Mouse (Mus musculus): Measurements from ENCODE around the gene Il7r.
"Not testable (repeated sequence)": the region's sequence is repeated elsewhere in the genome, so short reads cannot be mapped to it uniquely, and the experiment has no call there.

Gene Il7r

GRCm38 (mm10) chr15:9530076-9530475 lies at the start of gene Il7r:
Gene Il7r (minus strand): TSS chr15:9530176.
- DNase-seq (ENCODE audit: low spot score): no peak

- no peak for DNase-seq (ENCODE audit: low spot score)
Measured at GRCm38 (mm10) chr15:9577303-9577702, 47.3 kb upstream of the Il7r start.

DNA sequence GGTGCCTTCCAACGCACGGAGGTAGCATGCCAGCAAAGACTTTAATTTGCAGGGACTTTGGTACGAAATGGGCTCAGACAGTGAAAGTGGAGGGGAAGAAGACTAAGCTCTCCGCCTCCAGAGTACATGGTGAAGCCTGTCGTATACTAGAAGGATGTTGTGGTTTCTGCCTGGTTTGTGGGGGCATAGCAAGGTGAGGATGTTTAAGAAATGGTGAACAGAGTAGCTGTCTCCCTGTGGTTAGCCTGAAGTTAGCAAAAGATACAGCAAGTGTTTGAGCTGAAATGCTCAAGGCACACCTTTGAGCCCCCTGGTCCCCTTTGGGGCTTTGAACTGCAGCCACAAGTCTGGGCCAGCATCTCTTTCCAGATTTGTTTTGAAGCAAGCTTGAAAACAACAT lies 44.8 kb upstream of the Il7r start:
- no peak for DNase-seq (ENCODE audit: low spot score)

GRCm38 (mm10) chr15:9573361-9573760 lies 43.4 kb upstream of the Il7r start:
- no peak for DNase-seq (ENCODE audit: low spot score)

DNA sequence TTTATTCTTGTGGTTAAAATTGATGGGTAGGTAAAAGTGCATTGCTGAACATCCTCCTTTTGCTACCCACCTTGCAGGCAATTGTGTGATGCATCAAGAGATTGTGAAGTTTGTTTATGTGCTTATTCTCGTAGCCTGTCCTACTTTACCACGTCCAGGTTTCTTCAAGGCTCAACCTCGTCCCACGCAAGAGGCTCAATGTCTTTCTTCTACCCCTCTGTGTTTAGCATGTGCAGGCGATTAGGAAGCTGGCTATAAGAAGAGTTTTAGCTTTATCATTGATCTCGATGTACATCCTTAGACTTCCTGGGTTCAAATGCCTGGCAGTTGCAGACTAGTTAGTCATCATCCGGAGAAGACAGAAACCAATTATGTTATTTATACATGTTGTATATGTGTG lies 42.7 kb upstream of the Il7r start:
- no peak for DNase-seq (ENCODE audit: low spot score)

DNA sequence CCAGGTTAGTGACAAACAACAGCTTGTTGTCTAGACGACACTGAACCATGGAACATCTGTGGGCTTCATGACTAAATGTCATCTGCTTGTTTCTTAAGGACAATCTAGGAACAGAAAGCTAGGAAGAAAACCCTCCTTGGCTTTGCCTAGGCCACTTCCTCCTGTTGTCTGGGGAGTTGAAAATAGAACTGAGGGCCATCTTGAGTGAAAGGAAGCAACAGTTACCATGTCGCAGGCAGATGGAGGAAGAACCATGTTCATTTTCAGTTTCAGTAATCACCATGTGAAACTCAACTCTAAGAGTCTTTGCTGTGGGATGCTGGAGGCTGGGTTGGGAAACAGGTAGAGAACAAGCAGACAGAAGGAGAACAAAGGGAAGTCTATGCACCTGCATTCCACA lies 41.9 kb upstream of the Il7r start:
- DNase-seq (ENCODE audit: low spot score): no peak

DNA sequence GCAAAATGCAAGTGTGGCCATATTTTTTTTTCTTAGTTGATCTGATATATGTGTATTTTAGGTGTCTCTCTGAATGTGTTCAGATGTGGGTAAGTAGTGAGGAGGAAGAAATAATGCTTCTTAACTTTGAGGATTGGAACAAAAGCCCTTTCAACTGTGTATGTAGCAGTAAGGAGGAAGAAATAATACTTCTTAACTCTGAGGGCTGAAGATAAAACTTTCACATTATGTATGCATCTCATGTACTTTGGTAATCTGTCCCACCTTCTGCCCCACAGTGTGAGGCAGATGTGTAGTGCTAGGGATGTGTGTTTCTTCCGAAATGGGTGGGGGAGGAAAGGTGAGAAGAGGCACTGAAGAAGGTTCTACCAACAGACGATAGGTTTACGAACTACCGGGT lies 37.3 kb upstream of the Il7r start:
- DNase-seq (ENCODE audit: low spot score): no peak

DNA sequence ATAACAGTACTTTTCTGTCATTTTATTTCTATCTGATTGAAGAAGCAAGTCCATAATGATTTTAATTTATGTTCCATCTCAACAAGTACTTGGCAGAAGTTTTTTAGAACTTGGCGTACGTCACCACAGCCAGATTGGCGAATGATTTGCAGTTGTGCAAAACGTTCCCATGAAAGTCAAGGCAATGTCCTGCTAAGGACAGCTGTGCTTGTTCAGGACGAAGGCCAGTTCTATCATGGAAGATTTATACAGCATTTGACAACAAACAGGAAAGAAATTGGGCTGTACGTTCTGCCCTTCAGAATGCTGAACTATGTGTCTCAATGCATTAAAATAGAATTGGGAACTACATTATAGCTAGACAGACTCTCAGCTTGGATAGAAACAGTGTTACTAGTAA lies 35.4 kb upstream of the Il7r start:
- no peak for DNase-seq (ENCODE audit: low spot score)

DNA sequence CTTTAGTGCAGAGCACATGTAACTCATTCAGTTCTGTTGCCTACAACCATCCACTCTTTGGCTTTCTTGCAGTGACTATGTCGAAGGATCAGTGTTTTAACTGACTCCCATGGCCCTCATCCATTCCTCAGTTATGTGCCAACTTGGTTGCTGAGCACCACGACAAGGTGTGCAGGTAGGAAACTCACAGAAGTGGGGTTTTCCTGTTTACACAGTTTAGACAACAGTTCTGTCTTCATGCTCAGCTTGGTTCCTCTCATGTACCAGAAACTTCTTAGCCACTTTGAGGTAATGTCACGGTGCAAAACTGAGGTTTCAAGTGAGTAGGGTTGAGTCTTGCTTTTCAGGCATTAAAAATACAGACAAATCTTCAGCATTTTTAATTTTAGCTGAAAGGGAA lies 34.2 kb upstream of the Il7r start:
- DNase-seq (ENCODE audit: low spot score): no peak

- DNase-seq (ENCODE audit: low spot score): not testable (repeated sequence)
Measured at GRCm38 (mm10) chr15:9557264-9557663, 27.3 kb upstream of the Il7r start.

DNA sequence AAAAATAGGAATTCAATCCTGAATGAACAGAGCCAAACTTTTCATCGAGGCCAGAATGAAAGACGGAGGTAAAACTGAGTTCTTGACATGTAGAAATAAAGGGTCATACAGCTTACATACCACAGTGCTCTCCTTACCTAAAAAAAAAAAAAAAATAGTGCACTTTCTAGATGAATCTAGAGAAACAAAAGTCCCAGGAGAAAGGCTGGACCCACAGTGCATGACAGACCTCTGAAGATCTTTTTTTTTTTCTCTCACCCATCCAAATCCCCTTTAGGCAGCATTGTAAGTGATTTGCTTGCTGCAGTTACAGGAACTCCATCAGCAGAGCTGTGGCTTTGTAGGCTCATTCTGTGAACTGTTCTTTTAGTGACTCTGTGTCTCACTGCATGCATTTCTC lies 19.0 kb upstream of the Il7r start:
- no peak for DNase-seq (ENCODE audit: low spot score)

GRCm38 (mm10) chr15:9535200-9535599 lies 5.2 kb upstream of the Il7r start:
- DNase-seq (ENCODE audit: low spot score): no peak

DNA sequence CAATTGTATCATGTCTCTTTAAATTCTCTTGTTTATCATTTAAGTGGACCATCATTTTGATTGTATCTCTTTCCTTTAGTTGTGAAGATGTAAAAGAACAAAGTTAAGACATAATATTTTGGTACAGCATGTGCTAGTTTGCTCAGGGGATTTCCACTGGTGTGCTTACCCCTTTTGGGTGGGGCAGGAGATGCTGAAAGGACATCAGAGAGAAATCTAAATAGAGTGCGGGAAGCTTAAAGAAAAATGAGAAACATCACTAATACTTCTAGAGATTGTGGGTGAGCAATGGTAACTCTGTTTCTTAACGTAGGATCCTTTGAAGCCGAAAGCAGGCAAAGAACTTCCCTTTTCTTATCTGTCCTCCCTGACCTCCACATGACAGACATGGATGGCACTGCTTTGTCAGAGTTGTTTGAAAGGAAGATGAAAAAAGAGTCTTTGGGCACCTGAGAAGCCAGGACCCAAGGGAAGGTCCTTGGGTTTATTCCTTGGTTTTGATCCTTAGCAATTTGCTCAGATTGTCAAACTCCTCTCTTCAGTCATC lies 3.5 kb upstream of the Il7r start:
- DNase-seq (ENCODE audit: low spot score): no peak

- no peak for DNase-seq (ENCODE audit: low spot score)
Measured at GRCm38 (mm10) chr15:9529646-9530045, 330 bp downstream of the Il7r start.

DNA sequence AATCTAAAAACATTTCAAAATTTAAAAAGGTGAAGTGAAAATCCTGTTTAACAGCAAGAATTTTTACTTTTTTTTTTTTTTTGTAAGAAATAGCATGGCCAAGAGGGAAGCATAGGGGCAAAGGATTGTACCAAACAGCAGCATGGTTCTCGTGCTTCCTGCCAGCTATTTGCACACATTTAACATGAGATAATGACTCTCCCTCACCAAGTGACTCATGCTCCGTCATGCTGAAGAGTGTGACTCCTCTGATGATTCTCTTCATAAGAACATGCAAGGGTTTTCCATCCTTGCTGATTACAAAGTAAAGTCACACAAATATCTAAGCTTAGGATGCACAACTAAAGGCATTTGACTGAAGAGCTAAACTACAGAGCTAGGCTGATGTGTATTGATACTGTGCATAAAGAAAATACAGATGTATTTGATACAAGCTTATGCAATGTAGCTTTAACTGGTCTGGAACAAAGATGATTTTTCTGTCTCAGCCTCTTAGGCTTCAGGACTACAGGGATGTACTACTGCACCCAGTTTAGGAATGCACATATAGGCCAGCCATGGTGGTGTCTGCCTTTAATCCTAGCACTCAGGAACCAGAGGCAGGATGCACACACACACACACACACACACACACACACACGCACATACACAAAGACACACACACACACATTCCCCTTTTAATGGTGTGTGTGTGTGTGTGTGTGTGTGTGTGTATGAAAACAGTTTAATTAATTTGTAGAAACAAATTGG lies 1.6 kb downstream of the Il7r start:
- no peak for DNase-seq (ENCODE audit: low spot score)

DNA sequence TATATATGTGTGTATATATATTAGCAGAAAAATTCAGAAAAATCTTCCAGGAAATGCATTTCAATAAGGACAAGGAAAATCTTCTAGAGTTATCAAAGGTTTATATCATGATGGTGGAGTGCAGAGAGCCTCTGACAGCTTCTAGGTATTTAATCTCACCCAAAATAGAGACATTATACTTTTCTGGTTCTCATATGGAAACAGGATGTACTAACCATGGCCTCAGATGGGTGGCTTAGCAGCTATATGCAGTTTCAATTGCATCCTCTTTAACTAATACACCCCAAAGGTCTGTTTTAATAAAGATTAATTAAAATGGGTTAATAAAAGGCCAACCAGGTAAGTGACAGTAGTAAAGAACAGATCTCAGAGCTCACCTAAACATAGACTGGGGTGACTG lies 3.6 kb downstream of the Il7r start:
- DNase-seq (ENCODE audit: low spot score): no peak

DNA sequence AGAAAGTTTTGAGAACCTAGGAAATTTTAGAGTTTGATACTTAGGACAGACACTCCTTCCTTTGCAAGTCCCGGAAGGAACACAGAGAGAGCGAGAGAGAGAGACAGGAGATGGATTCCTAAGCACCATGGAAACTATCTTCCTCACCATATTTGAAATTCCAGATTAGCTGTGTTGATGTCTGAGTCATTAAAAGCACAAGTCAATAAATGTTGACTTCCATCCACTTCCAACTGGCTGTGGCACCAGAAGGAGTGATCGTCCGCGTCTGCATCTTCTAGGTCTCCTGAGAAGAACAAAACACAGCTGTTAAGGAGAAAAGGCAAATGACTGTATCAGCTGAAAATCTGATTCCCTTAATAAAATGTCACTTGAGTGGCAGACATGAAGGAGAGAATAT lies 5.1 kb downstream of the Il7r start:
- no peak for DNase-seq (ENCODE audit: low spot score)

- no peak for DNase-seq (ENCODE audit: low spot score)
Measured at GRCm38 (mm10) chr15:9523956-9524355, 6.0 kb downstream of the Il7r start.

DNA sequence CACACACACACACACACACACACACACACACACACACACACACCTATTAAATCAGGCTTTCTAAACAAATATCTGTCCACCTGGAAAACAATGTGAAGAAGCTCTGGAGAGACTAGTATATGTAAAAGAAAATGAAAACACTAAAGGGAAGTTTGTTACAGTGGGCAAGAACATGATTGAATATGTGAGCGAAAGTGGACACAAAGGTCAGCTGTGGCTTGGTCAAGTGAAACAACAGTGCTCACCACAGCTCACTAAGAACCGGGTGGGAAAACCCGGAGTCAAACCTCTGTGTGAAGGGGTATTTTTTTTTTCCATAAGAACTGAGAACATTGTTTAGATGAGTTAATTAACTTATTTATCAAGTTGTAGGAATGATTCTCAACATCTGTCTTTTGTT lies 6.9 kb downstream of the Il7r start:
- DNase-seq (ENCODE audit: low spot score): no peak

DNA sequence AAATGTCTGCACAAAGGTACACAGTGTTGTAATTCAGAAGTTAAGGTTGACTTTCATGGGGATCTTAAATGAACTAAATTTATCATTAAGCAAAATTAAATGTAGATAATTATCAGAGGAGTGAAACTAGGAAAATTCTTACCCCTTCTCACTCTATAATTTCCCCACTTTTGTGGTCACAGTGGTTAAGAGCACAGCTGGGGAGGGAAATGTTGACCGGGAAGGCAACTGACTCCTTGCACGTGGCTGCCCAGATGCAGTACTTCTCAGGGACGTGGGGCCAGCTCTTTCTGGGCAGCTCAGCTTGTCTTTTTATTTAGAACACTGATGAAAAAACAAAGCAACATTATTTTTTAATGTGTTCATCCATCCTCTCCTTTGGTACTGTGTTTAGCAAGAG lies 37.9 kb downstream of the Il7r start:
- DNase-seq (ENCODE audit: low spot score): no peak

DNA sequence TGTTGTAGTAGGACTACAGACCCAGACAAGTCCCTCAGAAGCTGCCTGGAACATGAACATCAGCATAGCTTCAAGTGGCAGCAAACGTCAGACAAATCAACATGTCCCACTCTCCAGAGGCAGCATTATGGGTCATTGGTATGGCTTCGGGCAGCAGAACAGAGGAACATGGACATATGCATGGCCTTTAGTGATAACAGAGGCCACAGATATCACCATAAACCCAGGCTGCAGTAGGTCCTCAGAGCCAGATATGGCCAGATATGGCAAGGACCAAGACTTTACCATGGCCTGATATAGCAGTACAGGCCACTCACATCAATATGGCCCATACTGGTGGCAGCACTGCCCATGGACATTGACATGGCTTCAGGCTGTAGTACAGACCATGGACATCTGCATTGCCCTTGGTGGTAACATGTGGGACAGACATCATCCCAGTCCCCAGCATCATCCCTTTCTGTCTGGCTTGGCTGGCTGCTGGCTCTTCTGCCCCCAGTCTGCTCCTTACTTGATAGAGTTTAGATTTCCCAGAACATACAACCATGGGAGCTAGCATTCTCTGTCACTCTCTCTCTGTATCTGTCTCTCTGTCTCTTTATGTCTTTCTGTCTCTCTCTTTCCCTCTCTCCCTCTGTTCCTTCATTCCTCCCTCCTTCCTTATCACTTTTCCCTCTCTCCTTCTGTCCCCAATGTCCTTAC lies 40.4 kb downstream of the Il7r start:
- no peak for DNase-seq (ENCODE audit: low spot score)

DNA sequence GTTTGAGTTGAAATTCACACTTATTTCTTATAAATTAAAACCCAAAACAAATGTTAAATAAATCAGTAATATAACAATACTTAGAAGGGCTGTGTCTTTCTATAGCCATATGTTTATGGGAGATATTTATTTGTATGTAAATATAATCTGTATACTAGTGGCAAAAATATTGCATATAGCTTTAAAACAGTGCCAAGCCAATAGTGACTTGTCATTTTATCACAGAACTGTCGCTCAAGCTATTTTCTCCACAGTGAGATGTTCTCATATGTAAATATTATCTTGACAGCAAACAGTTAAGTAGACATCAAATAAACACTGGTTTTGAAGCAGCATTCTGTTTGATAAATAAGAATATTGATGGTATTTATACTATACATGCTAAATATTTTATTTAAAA lies 56.8 kb downstream of the Il7r start:
- DNase-seq (ENCODE audit: low spot score): no peak

DNA sequence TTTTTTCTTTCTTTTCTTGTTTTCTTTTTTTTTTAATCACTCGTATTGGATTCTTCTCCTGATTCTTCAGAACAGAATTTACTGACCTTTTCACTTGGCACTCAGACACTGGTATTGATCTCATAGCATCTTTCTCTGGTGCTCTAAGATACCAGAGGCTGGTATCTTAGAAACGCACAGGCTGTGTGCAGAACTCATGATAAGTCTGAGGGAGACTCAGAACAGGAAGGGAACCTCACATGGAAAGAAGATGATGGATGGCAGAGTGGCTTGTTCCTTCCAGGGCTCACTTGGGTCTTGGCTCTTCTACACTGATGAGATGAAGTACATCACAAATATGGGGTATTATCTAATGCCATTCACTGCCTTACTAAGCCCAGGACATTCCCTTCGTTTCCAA lies 57.4 kb downstream of the Il7r start:
- DNase-seq (ENCODE audit: low spot score): peak; percentile 86

DNA sequence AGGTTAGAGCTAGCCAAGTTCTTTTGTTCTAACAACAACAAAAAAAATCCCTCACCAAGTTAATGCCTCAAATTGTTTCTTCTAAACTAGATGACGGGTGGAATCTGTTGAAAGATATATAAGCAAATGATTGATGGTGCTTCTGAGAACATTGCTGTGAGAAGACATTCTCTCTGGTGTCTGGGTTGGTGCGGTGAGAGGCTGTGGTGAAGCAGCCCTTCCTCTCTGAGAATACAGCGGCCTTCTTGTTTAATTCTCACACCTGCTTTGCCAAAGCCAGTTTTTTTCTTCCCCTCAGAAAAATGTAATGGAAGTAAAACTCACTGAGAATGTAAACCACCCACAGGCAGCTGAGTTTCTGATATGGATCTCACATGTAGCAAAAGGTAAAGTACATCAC lies 57.8 kb downstream of the Il7r start:
- DNase-seq (ENCODE audit: low spot score): no peak

Data from c-Kit-positive CD71-positive TER-119-positive erythroid progenitor cells, embryonic 14.5 days (primary cell).